Mouse (Mus musculus) G1E (cell line): Measurements from ENCODE around the gene Gpx4.

ENCODE experiments used
- CTCF ChIP-seq: IDR thresholded peaks from 2 replicates; pipeline ENCODE4 v1.5.1; 2012; ENCODE audit warnings: low read depth, low read length, inconsistent platforms, mixed read lengths
- GATA1 ChIP-seq: IDR thresholded peaks from 2 replicates; pipeline ENCODE4 v1.6.1; 2012; ENCODE audit warnings: borderline replicate concordance, low read length, inconsistent platforms, mixed read lengths
- POLR2AphosphoS5 ChIP-seq: IDR thresholded peaks from 2 replicates; pipeline ENCODE4 v1.6.1; 2012; ENCODE audit warnings: low read depth, low read length, inconsistent platforms; ENCODE audit not compliant: insufficient replicate concordance
- TAL1 ChIP-seq: conservative IDR thresholded peaks from 2 replicates; pipeline ENCODE4 v1.6.1; 2012; ENCODE audit warnings: low read depth, low read length, inconsistent platforms, mixed read lengths

GRCm38 (mm10) chr10:80094684-80095083, 47.7 kb downstream of the Gpx4 start:
- TF ChIP-seq CTCF (no peak), GATA1 (no peak), TAL1 (no peak), POLR2AphosphoS5 (no peak)
